Mouse (Mus musculus) embryonic facial prominence, embryonic 11.5 days (tissue): Measurements from ENCODE around the gene Mmel1. TPM values are rescaled to one million over a fixed set of nuclear protein-coding genes. Genes with fewer than 3 reads are reported as not detected.

ENCODE experiments used
- ATAC-seq: fragments of 200-750 bp; cut with Nextera tagmentation; replicated peaks from 2 replicates; pipeline ENCODE4 v1.8.0; 2017; ENCODE audit warnings: low read depth; ENCODE audit not compliant: insufficient number of reproducible peaks, low FRiP score, low TSS enrichment
- DNase-seq: peaks from one replicate; pipeline ENCODE4 v3.0.0-alpha.2; 2015; ENCODE audit warnings: low spot score
- H3K27ac ChIP-seq: fragments of 300-500 bp; sonication (generic); replicated peaks from 2 replicates; pipeline ENCODE4 v1.5.1; 2014; ENCODE audit warnings: mild to moderate bottlenecking, low read depth, low read length, control low read depth
- H3K27me3 ChIP-seq: fragments of 300-500 bp; sonication (generic); 2 replicates; pipeline ENCODE4 v1.6.1; 2014; ENCODE audit warnings: mild to moderate bottlenecking, low read length, moderate library complexity, mixed read lengths; ENCODE audit not compliant: control insufficient read depth, insufficient read depth
- H3K36me3 ChIP-seq: fragments of 300-500 bp; sonication (generic); replicated peaks from 2 replicates; pipeline ENCODE4 v1.6.1; 2014; ENCODE audit warnings: low read depth, mild to moderate bottlenecking, low read length, moderate library complexity, mixed read lengths; ENCODE audit not compliant: control insufficient read depth, insufficient read depth
- H3K4me1 ChIP-seq: fragments of 300-500 bp; sonication (generic); 2 replicates; pipeline ENCODE4 v1.6.1; 2014; ENCODE audit warnings: low read length, mixed read lengths; ENCODE audit not compliant: control insufficient read depth, insufficient read depth
- H3K4me2 ChIP-seq: fragments of 300-500 bp; sonication (generic); 2 replicates; pipeline ENCODE4 v1.6.1; 2014; ENCODE audit warnings: low read depth, mild to moderate bottlenecking, control low read depth, low read length, moderate library complexity
- H3K4me3 ChIP-seq: fragments of 300-500 bp; sonication (generic); 2 replicates; pipeline ENCODE4 v1.5.1; 2014; ENCODE audit warnings: low read depth, low read length, control low read depth
- H3K9ac ChIP-seq: fragments of 300-500 bp; sonication (generic); replicated peaks from 2 replicates; pipeline ENCODE4 v1.6.1; 2014; ENCODE audit warnings: mild to moderate bottlenecking, control low read depth, low read length
- H3K9me3 ChIP-seq: fragments of 300-500 bp; sonication (generic); replicated peaks from 2 replicates; pipeline ENCODE4 v1.6.1; 2016; ENCODE audit warnings: mild to moderate bottlenecking, low read length, inconsistent platforms, mixed read lengths; ENCODE audit not compliant: control insufficient read depth
- WGBS: fragments of 180-500 bp; shearing (Covaris S2); extraction: QIAGEN DNeasy Blood & Tissue Kit; methylation state at CpG from one replicate; pipeline ENCODE4 v1.1.7; 2014; 5-methylcytosine and 5-hydroxymethylcytosine counted together
- polyA plus RNA-seq: library from polyadenylated mRNA; unstranded; fragments of >200 nt; fragmentation: Nextera tagmentation; extraction: Ambion mirVana; gene quantifications from 2 replicates; pipeline ENCODE4 v1.2.1, GENCODE M21; 2014

Mmel1 gene
- polyA plus RNA-seq, 1 experiment from 2014 or later = 0.28 TPM

DNA sequence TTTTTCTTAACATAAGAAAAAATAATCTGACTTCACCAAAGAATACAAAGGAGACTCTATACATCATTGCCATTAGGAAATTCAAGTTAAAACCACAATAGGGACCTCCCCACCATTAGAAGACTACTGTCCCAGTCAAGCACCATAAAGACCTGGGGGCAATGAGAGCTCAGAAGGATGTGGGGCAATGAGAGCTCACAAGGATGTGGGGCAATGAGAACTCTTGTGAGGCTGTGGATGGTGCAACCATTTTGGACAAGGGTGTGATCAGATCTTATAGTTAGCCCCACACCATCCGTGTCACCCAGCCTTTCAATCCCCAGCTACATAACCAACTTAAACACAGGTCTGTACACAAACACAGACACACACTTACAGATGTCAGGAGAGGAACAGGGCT lies 68.4 kb downstream of the Mmel1 start:
- Histone ChIP-seq H3K4me1 (no peaks in the 10 kb centered on the region), H3K4me3 (no peak overlapping the region), H3K4me2 (no peak overlapping the region), H3K9me3 (no peaks in the 10 kb centered on the region), H3K27ac (no peak overlapping the region), H3K9ac (no peak overlapping the region), H3K27me3 (no peaks in the 10 kb centered on the region), H3K36me3 (no peaks in the 10 kb centered on the region)
- no peak for ATAC-seq
- 87% methylated on average over 1 of the region's 1 CpGs for WGBS
- DNase-seq = no peak

DNA sequence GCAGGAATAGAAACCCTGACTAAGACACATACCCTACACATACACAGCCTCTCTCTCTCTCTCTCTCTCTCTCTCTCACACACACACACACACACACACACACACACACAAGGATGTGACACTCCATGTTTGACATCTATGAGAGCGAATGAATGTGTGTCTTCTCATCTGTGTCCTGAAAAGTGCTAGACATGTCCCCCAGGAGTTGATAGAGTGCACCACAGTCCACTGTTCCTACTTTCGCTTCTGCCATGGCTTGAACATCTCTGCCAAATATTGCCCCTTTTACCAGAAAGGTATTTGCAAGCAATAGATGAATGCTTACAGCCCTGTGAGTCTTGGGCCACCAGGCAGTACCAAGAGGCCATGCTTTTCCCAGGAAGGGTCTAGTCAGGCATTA lies 70.8 kb downstream of the Mmel1 start:
- Histone ChIP-seq H3K4me2 (no peak overlapping the region), H3K4me3 (no peak overlapping the region), H3K36me3 (no peaks in the 10 kb centered on the region), H3K27ac (no peak overlapping the region), H3K27me3 (no peaks in the 10 kb centered on the region), H3K4me1 (no peaks in the 10 kb centered on the region), H3K9me3 (no peaks in the 10 kb centered on the region), H3K9ac (no peak overlapping the region)
- no peak for DNase-seq
- ATAC-seq = no peak
- 83% methylated on average over 2 of the region's 2 CpGs for WGBS

DNA sequence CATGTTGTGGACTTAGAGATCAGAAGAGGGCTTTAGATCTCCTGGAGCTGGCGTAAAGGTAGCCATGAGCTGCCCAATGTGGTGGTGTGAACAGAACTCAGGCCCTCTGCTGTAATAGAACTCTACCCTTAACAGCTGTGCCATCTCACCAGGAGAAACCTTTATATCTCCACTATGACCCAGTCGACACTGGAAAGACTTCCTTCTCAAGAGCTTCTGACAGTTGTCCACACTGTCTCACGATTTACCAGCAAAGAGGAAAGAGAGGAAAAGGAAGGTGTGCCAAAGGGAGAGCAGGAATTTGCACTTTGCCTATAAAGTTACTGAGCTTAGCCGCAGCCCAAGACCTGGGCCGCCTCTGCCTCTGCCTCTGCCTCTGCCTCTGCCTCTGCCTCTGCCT lies 72.4 kb downstream of the Mmel1 start:
- H3K4me1 ChIP-seq = peaks cover 3% of the 10 kb centered on the region; the same call in 1 of the 2 replicates
- no peak overlapping the region for H3K4me2 ChIP-seq
- 94% methylated on average over 5 of the region's 5 CpGs for WGBS
- no peaks in the 10 kb centered on the region for H3K36me3 ChIP-seq
- H3K27ac ChIP-seq = no peak overlapping the region
- DNase-seq = no peak
- H3K9me3 ChIP-seq = no peaks in the 10 kb centered on the region
- ATAC-seq = no peak
- H3K4me3 ChIP-seq = no peak overlapping the region
- no peak overlapping the region for H3K9ac ChIP-seq
- H3K27me3 ChIP-seq = no peaks in the 10 kb centered on the region

DNA sequence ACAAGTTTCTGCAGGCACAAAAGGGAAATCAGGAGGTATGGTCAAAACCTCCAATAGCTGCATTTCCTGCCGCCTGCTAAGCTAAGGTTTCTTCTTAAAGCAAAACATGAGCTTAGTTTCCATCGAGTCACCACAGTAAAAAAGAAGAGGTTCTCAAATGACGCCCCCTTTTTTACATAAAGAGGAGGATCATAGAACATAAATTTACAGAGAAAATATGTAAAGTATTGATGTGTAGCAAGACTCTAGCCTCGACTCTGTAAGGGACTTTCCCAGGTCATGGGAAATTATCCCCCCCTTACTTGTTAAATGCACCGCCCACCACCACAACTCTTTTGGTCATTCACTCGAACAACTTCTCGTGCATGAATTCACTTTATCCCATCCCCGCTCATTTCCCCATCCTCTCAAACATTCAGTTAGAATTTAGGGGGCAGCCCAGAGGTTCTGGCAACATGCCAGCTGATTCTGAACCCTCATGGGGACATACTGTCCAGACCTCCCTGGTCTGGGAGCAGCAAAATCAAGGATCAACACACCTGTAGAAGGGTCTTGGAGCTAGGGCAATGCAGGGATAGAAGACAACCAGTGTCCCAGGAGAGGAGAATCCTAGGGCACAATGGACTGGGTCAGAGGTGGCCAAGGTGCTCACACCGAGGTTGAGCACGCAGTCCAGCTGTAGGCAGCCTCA lies 73.4 kb downstream of the Mmel1 start:
- Histone ChIP-seq H3K27ac (no peak overlapping the region), H3K27me3 (no peaks in the 10 kb centered on the region), H3K36me3 (no peaks in the 10 kb centered on the region), H3K4me2 (no peak overlapping the region), H3K9ac (no peak overlapping the region), H3K4me1 (peaks cover 3% of the 10 kb centered on the region; the same call in 1 of the 2 replicates), H3K9me3 (no peaks in the 10 kb centered on the region), H3K4me3 (no peak overlapping the region)
- ATAC-seq (no peak), DNase-seq (no peak)
- 85% methylated on average over 10 of the region's 10 CpGs for WGBS

- H3K4me3 ChIP-seq = no peak overlapping the region
Measured at GRCm38 (mm10) chr4:154943323-154944039, 74.1 kb downstream of the Mmel1 start.

GRCm38 (mm10) chr4:154944121-154944590 lies 74.8 kb downstream of the Mmel1 start:
- no peak overlapping the region for H3K27ac ChIP-seq
- DNase-seq (peak; percentile 91), ATAC-seq (no peak)
- WGBS = 19% methylated on average over 2 of the region's 2 CpGs
- no peak overlapping the region for H3K4me2 ChIP-seq
- peaks cover 3% of the 10 kb centered on the region; the same call in 1 of the 2 replicates for H3K4me1 ChIP-seq
- H3K27me3 ChIP-seq = peaks cover 6% of the 10 kb centered on the region; the same call in 1 of the 2 replicates
- H3K4me3 ChIP-seq = no peak overlapping the region
- H3K36me3 ChIP-seq = no peaks in the 10 kb centered on the region
- no peak overlapping the region for H3K9ac ChIP-seq
- no peaks in the 10 kb centered on the region for H3K9me3 ChIP-seq

More at GRCm38 (mm10) chr4:154943323-154944039, 74.1 kb downstream of the Mmel1 start:
- Histone ChIP-seq H3K27ac (no peak overlapping the region), H3K4me1 (peaks cover 3% of the 10 kb centered on the region; the same call in 1 of the 2 replicates), H3K36me3 (no peaks in the 10 kb centered on the region), H3K27me3 (peaks cover under 1% of the 10 kb centered on the region; the same call in 1 of the 2 replicates), H3K9ac (no peak overlapping the region), H3K9me3 (no peaks in the 10 kb centered on the region), H3K4me2 (no peak overlapping the region)
- 84% methylated on average over 6 of the region's 6 CpGs for WGBS
- no peak for DNase-seq
- ATAC-seq = no peak

Other genes with a start within 250 kb of the Mmel1 start
- 22.3 and 28.3 TPM in 2 replicates for gene Prdm16, start 232.7 kb upstream of the Mmel1 start, polyA plus RNA-seq
- not detected in 2 replicates for gene Actrt2, start 201.7 kb upstream of the Mmel1 start, polyA plus RNA-seq
- 0.32 and 0.58 TPM in 2 replicates for gene Ttc34, start 32.1 kb upstream of the Mmel1 start, polyA plus RNA-seq
- 45.7 and 46.9 TPM in 2 replicates for gene Fam213b, start 29.6 kb downstream of the Mmel1 start, polyA plus RNA-seq
- 0.35 and 0.71 TPM in 2 replicates for gene Tnfrsf14, start 59.0 kb downstream of the Mmel1 start, polyA plus RNA-seq
- 35.4 and 47.4 TPM in 2 replicates for gene Hes5, start 91.3 kb downstream of the Mmel1 start, polyA plus RNA-seq
- 43.6 and 48.8 TPM in 2 replicates for gene Pank4, start 94.5 kb downstream of the Mmel1 start, polyA plus RNA-seq
- gene Plch2, start 187.2 kb downstream of the Mmel1 start, polyA plus RNA-seq = 1.4 and 2.1 TPM in 2 replicates
- gene Pex10, start 197.4 kb downstream of the Mmel1 start, polyA plus RNA-seq = 7.3 and 7.4 TPM in 2 replicates
- gene Rer1, start 216.8 kb downstream of the Mmel1 start, polyA plus RNA-seq = 164 and 173 TPM in 2 replicates
- gene Morn1, start 217.0 kb downstream of the Mmel1 start, polyA plus RNA-seq = 3.3 and 3.5 TPM in 2 replicates